Mouse (Mus musculus): ENCODE data around the gene Dnajc15.

DNA sequence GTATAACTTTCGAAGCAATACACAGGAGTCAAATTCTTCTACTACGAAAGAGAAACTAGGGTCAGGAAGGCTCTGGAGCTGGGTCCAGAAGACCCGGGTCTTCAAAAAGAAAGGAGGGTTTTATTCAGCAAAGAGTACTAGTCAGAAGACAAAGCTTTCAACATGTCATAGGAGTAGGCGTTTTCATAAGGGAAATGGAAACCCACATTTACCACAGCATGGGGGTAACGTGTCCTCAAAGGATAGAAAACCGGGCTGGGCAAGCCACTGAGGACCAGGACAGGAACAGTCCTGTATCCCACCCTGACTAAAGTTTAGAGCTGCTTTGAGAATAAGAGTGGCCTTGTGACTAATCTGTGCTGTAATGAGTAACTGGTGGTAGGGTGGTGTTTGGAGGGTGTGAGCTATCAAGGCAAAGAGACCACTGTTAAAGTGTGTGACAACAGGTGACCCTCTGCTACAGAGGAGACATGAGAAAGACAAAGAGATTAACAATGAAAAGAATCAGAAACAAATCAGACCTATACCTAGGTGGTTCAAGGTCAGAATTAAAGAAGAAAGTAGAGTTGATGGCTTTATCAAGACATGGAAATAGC is 3.4 kb downstream of the Dnajc15 start:
- no peak for TF ChIP-seq POLR2A (IDR thresholded peaks at IDR 0.05; ENCODE audit: extremely low read depth, insufficient read depth, low read length)
- TF ChIP-seq CTCF (IDR thresholded peaks at IDR 0.05; ENCODE audit: extremely low read depth, insufficient read depth, low read length): no peak

Data from cortical plate, adult 2 months (tissue).